Mouse (Mus musculus): ENCODE data around the gene Cptp. TPM values are rescaled to one million over a fixed set of nuclear protein-coding genes. Genes with fewer than 3 reads are reported as not detected.

Gene Cptp
- polyA plus RNA-seq (2015; fragmentation: Nextera tagmentation; extraction: Ambion mirVana) = 28.0 and 29.0 TPM in 2 replicates

GRCm38 (mm10) chr4:155869317-155870033 is at the start of gene Cptp, which contains the start of gene Ints11:
TSS of gene Cptp (minus strand) at chr4:155869440.
TSS of gene Ints11 (plus strand) at chr4:155869546.
- peak; percentile 96 for ATAC-seq (ENCODE audit: low FRiP score)

GRCm38 (mm10) chr4:155908751-155909150 is 39.5 kb upstream of the Cptp start:
- no peaks in the 10 kb centered on the region for H3K4me1 ChIP-seq
- ATAC-seq (ENCODE audit: low FRiP score) = no peak
- 92% methylated on average over 4 of the region's 4 CpGs for whole genome bisulfite sequencing
- no peak overlapping the region for H3K27ac ChIP-seq (replicated peaks)
- no peaks in the 10 kb centered on the region for H3K27me3 ChIP-seq (replicated peaks)
- H3K4me3 ChIP-seq (replicated peaks) = no peak overlapping the region
- no peak overlapping the region for H3K9ac ChIP-seq (replicated peaks)
- no peak overlapping the region for H3K4me2 ChIP-seq
- peaks cover 45% of the 10 kb centered on the region for H3K36me3 ChIP-seq
- H3K9me3 ChIP-seq (replicated peaks) = no peaks in the 10 kb centered on the region

More at GRCm38 (mm10) chr4:155869317-155870033, at the start of gene Cptp, which contains the start of gene Ints11:
- Histone ChIP-seq H3K27ac (replicated peaks) (peak within 1 kb of the TSS; percentile 83), H3K4me3 (replicated peaks) (peak within 1 kb of the TSS; percentile 86), H3K9me3 (replicated peaks) (no peaks in the 10 kb centered on the region), H3K9ac (replicated peaks) (peak within 1 kb of the TSS; percentile 84), H3K36me3 (peaks cover 53% of the 10 kb centered on the region), H3K4me1 (peaks cover 32% of the 10 kb centered on the region), H3K27me3 (replicated peaks) (no peaks in the 10 kb centered on the region), H3K4me2 (peak within 1 kb of the TSS; percentile 92)
- whole genome bisulfite sequencing = under 1% methylated on average over 63 of the region's 63 CpGs

- H3K4me3 ChIP-seq (replicated peaks) = no peak overlapping the region
- ATAC-seq (ENCODE audit: low FRiP score) = no peak
- no peak overlapping the region for H3K27ac ChIP-seq (replicated peaks)
- no peaks in the 10 kb centered on the region for H3K9me3 ChIP-seq (replicated peaks)
- no peak overlapping the region for H3K9ac ChIP-seq (replicated peaks)
- no peaks in the 10 kb centered on the region for H3K27me3 ChIP-seq (replicated peaks)
- WGBS = 75% methylated on average over 7 of the region's 7 CpGs
- peaks cover 49% of the 10 kb centered on the region for H3K36me3 ChIP-seq
- H3K4me2 ChIP-seq = no peak overlapping the region
- H3K4me1 ChIP-seq = no peaks in the 10 kb centered on the region
Observed at GRCm38 (mm10) chr4:155908281-155908680, 39.0 kb upstream of the Cptp start.

GRCm38 (mm10) chr4:155907003-155907402 is 37.8 kb upstream of the Cptp start:
- no peak for ATAC-seq (ENCODE audit: low FRiP score)

GRCm38 (mm10) chr4:155906125-155906524 is 36.9 kb upstream of the Cptp start:
- Histone ChIP-seq H3K9me3 (replicated peaks) (no peaks in the 10 kb centered on the region), H3K4me2 (no peak overlapping the region), H3K27ac (replicated peaks) (no peak overlapping the region), H3K27me3 (replicated peaks) (no peaks in the 10 kb centered on the region), H3K4me1 (no peaks in the 10 kb centered on the region), H3K36me3 (peaks cover 71% of the 10 kb centered on the region), H3K9ac (replicated peaks) (no peak overlapping the region), H3K4me3 (replicated peaks) (no peak overlapping the region)
- no peak for ATAC-seq (ENCODE audit: low FRiP score)
- WGBS = 87% methylated on average over 9 of the region's 9 CpGs

More at GRCm38 (mm10) chr4:155907003-155907402, 37.8 kb upstream of the Cptp start:
- no peak overlapping the region for H3K4me3 ChIP-seq (replicated peaks)
- 85% methylated on average over 11 of the region's 11 CpGs for WGBS
- peaks cover 62% of the 10 kb centered on the region for H3K36me3 ChIP-seq
- no peaks in the 10 kb centered on the region for H3K27me3 ChIP-seq (replicated peaks)
- no peak overlapping the region for H3K4me2 ChIP-seq
- H3K9me3 ChIP-seq (replicated peaks) = no peaks in the 10 kb centered on the region
- H3K4me1 ChIP-seq = no peaks in the 10 kb centered on the region
- no peak overlapping the region for H3K9ac ChIP-seq (replicated peaks)
- no peak overlapping the region for H3K27ac ChIP-seq (replicated peaks)

GRCm38 (mm10) chr4:155905634-155906033 is 36.4 kb upstream of the Cptp start:
- peaks cover 76% of the 10 kb centered on the region for H3K36me3 ChIP-seq
- 86% methylated on average over 13 of the region's 13 CpGs for WGBS
- ATAC-seq (ENCODE audit: low FRiP score) = no peak
- H3K4me3 ChIP-seq (replicated peaks) = no peak overlapping the region
- no peaks in the 10 kb centered on the region for H3K4me1 ChIP-seq
- no peak overlapping the region for H3K27ac ChIP-seq (replicated peaks)
- H3K9me3 ChIP-seq (replicated peaks) = no peaks in the 10 kb centered on the region
- no peak overlapping the region for H3K9ac ChIP-seq (replicated peaks)
- no peak overlapping the region for H3K4me2 ChIP-seq
- no peaks in the 10 kb centered on the region for H3K27me3 ChIP-seq (replicated peaks)

- H3K9me3 ChIP-seq (replicated peaks) = no peaks in the 10 kb centered on the region
- 93% methylated on average over 13 of the region's 13 CpGs for WGBS
- no peak overlapping the region for H3K4me3 ChIP-seq (replicated peaks)
- H3K4me2 ChIP-seq = no peak overlapping the region
- H3K27me3 ChIP-seq (replicated peaks) = no peaks in the 10 kb centered on the region
- H3K27ac ChIP-seq (replicated peaks) = no peak overlapping the region
- H3K9ac ChIP-seq (replicated peaks) = no peak overlapping the region
- no peaks in the 10 kb centered on the region for H3K4me1 ChIP-seq
- ATAC-seq (ENCODE audit: low FRiP score) = no peak; the same call in 1 of the 2 replicates
- peaks cover 87% of the 10 kb centered on the region for H3K36me3 ChIP-seq
Observed at GRCm38 (mm10) chr4:155904318-155905102, 35.3 kb upstream of the Cptp start.

GRCm38 (mm10) chr4:155903246-155903645 is 34.0 kb upstream of the Cptp start:
- WGBS = 94% methylated on average over 13 of the region's 13 CpGs
- H3K9ac ChIP-seq (replicated peaks) = no peak overlapping the region
- H3K4me2 ChIP-seq = no peak overlapping the region
- H3K9me3 ChIP-seq (replicated peaks) = no peaks in the 10 kb centered on the region
- no peaks in the 10 kb centered on the region for H3K27me3 ChIP-seq (replicated peaks)
- no peak overlapping the region for H3K4me3 ChIP-seq (replicated peaks)
- no peak for ATAC-seq (ENCODE audit: low FRiP score)
- no peaks in the 10 kb centered on the region for H3K4me1 ChIP-seq
- peaks cover 99% of the 10 kb centered on the region for H3K36me3 ChIP-seq
- no peak overlapping the region for H3K27ac ChIP-seq (replicated peaks)

- no peak overlapping the region for H3K4me3 ChIP-seq (replicated peaks)
Observed at GRCm38 (mm10) chr4:155901205-155901604, 32.0 kb upstream of the Cptp start.

GRCm38 (mm10) chr4:155899355-155899754 is 30.1 kb upstream of the Cptp start:
- H3K4me2 ChIP-seq = no peak overlapping the region
- no peak overlapping the region for H3K27ac ChIP-seq (replicated peaks)
- ATAC-seq (ENCODE audit: low FRiP score) = no peak
- H3K27me3 ChIP-seq (replicated peaks) = no peaks in the 10 kb centered on the region
- peaks cover 77% of the 10 kb centered on the region for H3K36me3 ChIP-seq
- H3K9ac ChIP-seq (replicated peaks) = no peak overlapping the region
- H3K4me1 ChIP-seq = peaks cover 18% of the 10 kb centered on the region
- H3K4me3 ChIP-seq (replicated peaks) = no peak overlapping the region
- WGBS = 96% methylated on average over 7 of the region's 7 CpGs
- H3K9me3 ChIP-seq (replicated peaks) = no peaks in the 10 kb centered on the region

More at GRCm38 (mm10) chr4:155901205-155901604, 32.0 kb upstream of the Cptp start:
- ATAC-seq (ENCODE audit: low FRiP score) = 0 out of 2 replicates have a peak, but pooled peaks have one; percentile 25
- H3K9me3 ChIP-seq (replicated peaks) = no peaks in the 10 kb centered on the region
- H3K36me3 ChIP-seq = peaks cover 93% of the 10 kb centered on the region
- no peaks in the 10 kb centered on the region for H3K27me3 ChIP-seq (replicated peaks)
- WGBS = 75% methylated on average over 3 of the region's 3 CpGs
- no peak overlapping the region for H3K9ac ChIP-seq (replicated peaks)
- H3K27ac ChIP-seq (replicated peaks) = 0 out of 2 replicates have a peak overlapping the region, but pooled peaks have one; percentile 9
- no peak overlapping the region for H3K4me2 ChIP-seq
- H3K4me1 ChIP-seq = no peaks in the 10 kb centered on the region

- Histone ChIP-seq H3K27me3 (replicated peaks) (no peaks in the 10 kb centered on the region), H3K9ac (replicated peaks) (no peak overlapping the region), H3K4me1 (peaks cover 28% of the 10 kb centered on the region), H3K27ac (replicated peaks) (no peak overlapping the region), H3K36me3 (peaks cover 67% of the 10 kb centered on the region), H3K9me3 (replicated peaks) (no peaks in the 10 kb centered on the region), H3K4me2 (no peak overlapping the region), H3K4me3 (replicated peaks) (no peak overlapping the region)
- no peak for ATAC-seq (ENCODE audit: low FRiP score)
- WGBS = 98% methylated on average over 2 of the region's 2 CpGs
Observed at GRCm38 (mm10) chr4:155898318-155898717, 29.1 kb upstream of the Cptp start.

All from neural tube, embryonic 15.5 days (tissue).